Mouse (Mus musculus) T-helper 2 cell (primary cell): ENCODE measurements around the gene Gpr68.

Source experiments
- in situ Hi-C: fragments of 300-600 bp; cut with MboI, MseI; formaldehyde crosslinking; loops from one replicate; pipeline ENCODE4 v1.15.1; 2025; ENCODE audit warnings: high pct_unique_total_duplicates

The Gpr68 gene

GRCm38 (mm10) chr12:100875553-100875952 lies 32.4 kb downstream of the Gpr68 start:
- in situ Hi-C loops = loop anchor here (25.0 kb wide), 1 partner anchor 1012 kb away; no protein-coding TSS in a partner anchor

GRCm38 (mm10) chr12:100873612-100874011 lies 34.4 kb downstream of the Gpr68 start:
- in situ Hi-C loops = no loop called here

- in situ Hi-C loops = no loop called here
These were observed 36.2 kb downstream of the Gpr68 start for GRCm38 (mm10) chr12:100871841-100872240.

GRCm38 (mm10) chr12:100871234-100871633 lies 36.8 kb downstream of the Gpr68 start:
- in situ Hi-C loops = no loop called here

GRCm38 (mm10) chr12:100868049-100868622 lies 39.9 kb downstream of the Gpr68 start:
- in situ Hi-C loops = no loop called here

- in situ Hi-C loops = no loop called here
These were observed 40.9 kb downstream of the Gpr68 start for GRCm38 (mm10) chr12:100867097-100867496.

GRCm38 (mm10) chr12:100865509-100866078 lies 42.4 kb downstream of the Gpr68 start:
- in situ Hi-C loops = no loop called here

GRCm38 (mm10) chr12:100865072-100865471 lies 42.9 kb downstream of the Gpr68 start:
- in situ Hi-C loops = no loop called here

- in situ Hi-C loops = no loop called here
These were observed 45.0 kb downstream of the Gpr68 start for GRCm38 (mm10) chr12:100862856-100863446.

- in situ Hi-C loops = no loop called here
These were observed 45.7 kb downstream of the Gpr68 start for GRCm38 (mm10) chr12:100862272-100862671.

GRCm38 (mm10) chr12:100857791-100858190 lies 50.2 kb downstream of the Gpr68 start:
- in situ Hi-C loops = no loop called here

- in situ Hi-C loops = no loop called here
These were observed 51.7 kb downstream of the Gpr68 start for GRCm38 (mm10) chr12:100856337-100856736.

- in situ Hi-C loops = loop anchor here (5.0 kb wide), 1 partner anchor 60 kb away; no protein-coding TSS in a partner anchor
These were observed 55.6 kb downstream of the Gpr68 start for GRCm38 (mm10) chr12:100852370-100852769.

GRCm38 (mm10) chr12:100849421-100850138 lies 58.4 kb downstream of the Gpr68 start:
- in situ Hi-C loops = loop anchor here (5.0 to 10.0 kb wide), 2 partner anchors 63 to 275 kb away; no protein-coding TSS in a partner anchor

- in situ Hi-C loops = loop anchor here (10.0 kb wide), 1 partner anchor 273 kb away; no protein-coding TSS in a partner anchor
These were observed 60.4 kb downstream of the Gpr68 start for GRCm38 (mm10) chr12:100847437-100848080.

- in situ Hi-C loops = loop anchor here (10.0 kb wide), 1 partner anchor 272 kb away; no protein-coding TSS in a partner anchor
These were observed 61.4 kb downstream of the Gpr68 start for GRCm38 (mm10) chr12:100846566-100846965.

- in situ Hi-C loops = loop anchor here (10.0 kb wide), 1 partner anchor 271 kb away; no protein-coding TSS in a partner anchor
These were observed 62.2 kb downstream of the Gpr68 start for GRCm38 (mm10) chr12:100845829-100846228.

- in situ Hi-C loops = loop anchor here (5.0 to 10.0 kb wide), 2 partner anchors 237 to 270 kb away; no protein-coding TSS in a partner anchor
These were observed 63.5 kb downstream of the Gpr68 start for GRCm38 (mm10) chr12:100844546-100844945.

GRCm38 (mm10) chr12:100843171-100843570 lies 64.8 kb downstream of the Gpr68 start:
- in situ Hi-C loops = loop anchor here (5.0 to 10.0 kb wide), 2 partner anchors 236 to 268 kb away; no protein-coding TSS in a partner anchor

- in situ Hi-C loops = loop anchor here (5.0 to 10.0 kb wide), 2 partner anchors 234 to 267 kb away; no protein-coding TSS in a partner anchor
These were observed 66.7 kb downstream of the Gpr68 start for GRCm38 (mm10) chr12:100841211-100841792.

- in situ Hi-C loops = loop anchor here (5.0 to 10.0 kb wide), 2 partner anchors 233 to 265 kb away; no protein-coding TSS in a partner anchor
These were observed 68.1 kb downstream of the Gpr68 start for GRCm38 (mm10) chr12:100839926-100840325.
